Mouse (Mus musculus) CD4-positive naive resting alpha-beta T cell, adult 57 days (primary cell): ENCODE measurements around the gene Cd163l1. TPM values are rescaled to one million over a fixed set of nuclear protein-coding genes. Genes with fewer than 3 reads are reported as not detected.

Experiments used
- total RNA-seq: library from RNA; stranded (reverse); gene quantifications from one replicate; pipeline ENCODE4 v1.2.4, GENCODE M21; 2023

The Cd163l1 gene
- total RNA-seq = 0.47 TPM

DNA sequence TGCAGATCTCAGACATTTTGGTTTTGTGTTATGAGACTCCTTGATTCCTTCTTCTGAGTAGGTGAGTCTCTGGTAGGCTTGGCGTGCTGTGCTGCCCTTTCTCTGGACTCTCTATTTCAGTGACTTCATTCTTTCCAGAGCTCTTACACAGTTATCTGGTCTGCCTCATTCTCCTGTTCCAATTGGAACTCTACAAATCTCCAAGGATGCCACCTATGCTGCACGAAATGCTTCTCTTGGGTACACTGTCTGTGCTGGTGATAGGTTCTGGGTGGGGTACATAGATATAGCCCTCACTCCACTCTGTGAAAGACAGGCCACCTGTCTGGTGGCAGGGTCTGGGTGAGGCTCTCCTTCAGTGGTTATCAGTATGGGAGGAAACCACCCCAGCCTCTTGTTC, at the start of gene Cd163l1:
TSS of gene Cd163l1 (plus strand) at position 301 of the 400 bp plus-strand sequence.

GRCm38 (mm10) chr7:140172936-140173335, 45.1 kb upstream of the Cd163l1 start, which contains the start of gene Olfr523:
Gene Olfr523, plus strand, starts transcription at chr7:140173217.

GRCm38 (mm10) chr7:140205864-140206263, 12.2 kb upstream of the Cd163l1 start, which contains the start of gene Olfr524:
Gene Olfr524, minus strand, starts transcription at chr7:140205964.

GRCm38 (mm10) chr7:140247216-140247615, 29.1 kb downstream of the Cd163l1 start, which contains the start of gene 5830411N06Rik:
Gene 5830411N06Rik, plus strand, starts transcription at chr7:140247284.

Other genes starting within 250 kb of the Cd163l1 start
- gene 6430531B16Rik, start 239.5 kb upstream of the Cd163l1 start, total RNA-seq = not detected
- gene Adam8, start 225.7 kb upstream of the Cd163l1 start, total RNA-seq = 4.3 TPM
- 39.9 TPM for gene Zfp511, start 181.9 kb upstream of the Cd163l1 start, total RNA-seq
- gene Tubgcp2, start 181.6 kb upstream of the Cd163l1 start, total RNA-seq = 38.8 TPM
- not detected for gene Msx3, start 169.2 kb upstream of the Cd163l1 start, total RNA-seq
- not detected for gene Caly, start 135.7 kb upstream of the Cd163l1 start, total RNA-seq
- not detected for gene Prap1, start 124.9 kb upstream of the Cd163l1 start, total RNA-seq
- 11.0 TPM for gene Fuom, start 115.8 kb upstream of the Cd163l1 start, total RNA-seq
- 5.1 TPM for gene Paox, start 102.5 kb upstream of the Cd163l1 start, total RNA-seq
- gene Echs1, start 101.8 kb upstream of the Cd163l1 start, total RNA-seq = 31.3 TPM
- 16.0 TPM for gene Mtg1, start 80.7 kb upstream of the Cd163l1 start, total RNA-seq
- not detected for gene Sprn, start 63.4 kb upstream of the Cd163l1 start, total RNA-seq
- not detected for gene Olfr522, start 53.5 kb upstream of the Cd163l1 start, total RNA-seq
- not detected for gene Olfr523, start 45.0 kb upstream of the Cd163l1 start, total RNA-seq
- gene Olfr524, start 12.3 kb upstream of the Cd163l1 start, total RNA-seq = 0.12 TPM
- gene 5830411N06Rik, start 29.0 kb downstream of the Cd163l1 start, total RNA-seq = 0.38 TPM
- gene Olfr525, start 102.6 kb downstream of the Cd163l1 start, total RNA-seq = not detected
- not detected for gene Olfr527, start 115.8 kb downstream of the Cd163l1 start, total RNA-seq
- not detected for gene Olfr60, start 143.4 kb downstream of the Cd163l1 start, total RNA-seq
- gene Olfr530, start 158.1 kb downstream of the Cd163l1 start, total RNA-seq = not detected
- not detected for gene Olfr531, start 184.7 kb downstream of the Cd163l1 start, total RNA-seq
- gene Olfr532, start 203.4 kb downstream of the Cd163l1 start, total RNA-seq = not detected
- gene Olfr533, start 245.1 kb downstream of the Cd163l1 start, total RNA-seq = not detected